Mouse (Mus musculus) forebrain, postnatal 0 days (tissue): Measurements from ENCODE around the gene Bace1. TPM values are rescaled to one million over a fixed set of nuclear protein-coding genes. Genes with fewer than 3 reads are reported as not detected.

Experiments
- ATAC-seq: fragments of 200-750 bp; cut with Nextera tagmentation; 2 replicates; pipeline ENCODE4 v1.8.0; 2017; ENCODE audit warnings: mild to moderate bottlenecking, moderate library complexity
- DNase-seq: peaks from one replicate; pipeline ENCODE4 v3.0.0-alpha.2; 2015
- H3K27ac ChIP-seq: fragments of 300-500 bp; sonication (generic); 2 replicates; pipeline ENCODE4 v1.5.1; 2014; ENCODE audit warnings: low read depth, mild to moderate bottlenecking, antibody characterized with exemption, low read length, moderate library complexity, mixed read lengths
- H3K27me3 ChIP-seq: fragments of 300-500 bp; sonication (generic); 2 replicates; pipeline ENCODE4 v1.6.1; 2014; ENCODE audit warnings: mild to moderate bottlenecking, low read length, mixed read lengths; ENCODE audit not compliant: insufficient read depth
- H3K36me3 ChIP-seq: fragments of 300-500 bp; sonication (generic); 2 replicates; pipeline ENCODE4 v1.6.1; 2014; ENCODE audit warnings: mild to moderate bottlenecking, moderate library complexity; ENCODE audit not compliant: insufficient read depth
- H3K4me1 ChIP-seq: fragments of 300-500 bp; sonication (generic); 2 replicates; pipeline ENCODE4 v1.6.1; 2014; ENCODE audit warnings: antibody characterized with exemption; ENCODE audit not compliant: insufficient read depth
- H3K4me2 ChIP-seq: fragments of 300-500 bp; sonication (generic); 2 replicates; pipeline ENCODE4 v1.6.1; 2014; ENCODE audit warnings: low read depth, mild to moderate bottlenecking, moderate library complexity
- H3K4me3 ChIP-seq: fragments of 300-500 bp; sonication (generic); 2 replicates; pipeline ENCODE4 v1.5.1; 2014; ENCODE audit warnings: low read depth, low read length, mixed read lengths
- H3K9ac ChIP-seq: fragments of 300-500 bp; sonication (generic); 2 replicates; pipeline ENCODE4 v1.6.1; 2014; ENCODE audit warnings: mild to moderate bottlenecking
- H3K9me3 ChIP-seq: fragments of 300-500 bp; sonication (generic); 2 replicates; pipeline ENCODE4 v1.6.1; 2016; ENCODE audit warnings: low read length
- CTCF ChIP-seq: sonication (generic); IDR thresholded peaks from 2 replicates; pipeline ENCODE4 v1.5.1; 2016; ENCODE audit warnings: antibody characterized with exemption, control low read depth, low read depth
- WGBS: fragments of 180-500 bp; shearing (Covaris S2); extraction: QIAGEN DNeasy Blood & Tissue Kit; methylation state at CpG from one replicate; pipeline ENCODE4 v1.1.7; 2014; 5-methylcytosine and 5-hydroxymethylcytosine counted together
- polyA plus RNA-seq: library from polyadenylated mRNA; unstranded; fragments of >200 nt; fragmentation: Nextera tagmentation; extraction: Ambion mirVana; gene quantifications from 2 replicates; pipeline ENCODE4 v1.2.1, GENCODE M21; 2015
- total RNA-seq: library from RNA; depleted of rRNA; stranded (reverse); fragments of >200 nt; gene quantifications from 2 replicates; pipeline ENCODE4 v1.2.3, GENCODE M21; 2014

Gene Bace1
- total and polyA plus RNA-seq, 2 experiments from 2014 or later: 39.1 to 48.5 TPM

GRCm38 (mm10) chr9:45851330-45851729 is 12.9 kb downstream of the Bace1 start:
- no peak overlapping the region for H3K4me2 ChIP-seq
- no peak for TF ChIP-seq CTCF
- no peak overlapping the region for H3K4me3 ChIP-seq
- no peaks in the 10 kb centered on the region for H3K27me3 ChIP-seq
- no peak overlapping the region for H3K9ac ChIP-seq
- 71% methylated on average over 5 of the region's 5 CpGs for WGBS
- ATAC-seq: no peak
- peaks cover 31% of the 10 kb centered on the region for H3K36me3 ChIP-seq
- no peaks in the 10 kb centered on the region for H3K9me3 ChIP-seq
- no peaks in the 10 kb centered on the region for H3K4me1 ChIP-seq
- H3K27ac ChIP-seq: no peak overlapping the region
- DNase-seq: no peak

DNA sequence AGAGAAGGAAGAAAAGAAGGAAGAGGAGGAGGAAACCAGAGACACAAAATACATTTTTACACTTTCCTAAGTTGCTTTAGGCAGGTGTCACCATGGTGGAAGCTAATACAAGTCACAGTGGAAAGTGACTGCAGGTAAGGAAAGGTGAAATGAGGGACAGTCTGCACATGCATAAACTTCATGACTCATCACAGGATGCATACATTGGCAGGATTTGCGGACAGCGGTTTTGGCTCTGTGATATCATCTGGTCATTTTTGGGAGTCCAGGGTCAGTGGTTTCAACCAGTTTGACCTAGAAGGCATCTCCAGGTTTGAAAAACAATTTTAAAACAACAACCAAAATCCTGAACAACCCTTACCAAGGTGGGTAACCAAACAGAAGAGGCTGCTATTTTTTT is 13.4 kb downstream of the Bace1 start:
- TF ChIP-seq CTCF: no peak
- Histone ChIP-seq H3K9ac (no peak overlapping the region), H3K27me3 (no peaks in the 10 kb centered on the region), H3K4me3 (no peak overlapping the region), H3K4me1 (no peaks in the 10 kb centered on the region), H3K9me3 (no peaks in the 10 kb centered on the region), H3K36me3 (peaks cover 31% of the 10 kb centered on the region), H3K4me2 (no peak overlapping the region), H3K27ac (no peak overlapping the region)
- no peak for DNase-seq
- 97% methylated on average over 2 of the region's 2 CpGs for WGBS
- ATAC-seq: no peak

DNA sequence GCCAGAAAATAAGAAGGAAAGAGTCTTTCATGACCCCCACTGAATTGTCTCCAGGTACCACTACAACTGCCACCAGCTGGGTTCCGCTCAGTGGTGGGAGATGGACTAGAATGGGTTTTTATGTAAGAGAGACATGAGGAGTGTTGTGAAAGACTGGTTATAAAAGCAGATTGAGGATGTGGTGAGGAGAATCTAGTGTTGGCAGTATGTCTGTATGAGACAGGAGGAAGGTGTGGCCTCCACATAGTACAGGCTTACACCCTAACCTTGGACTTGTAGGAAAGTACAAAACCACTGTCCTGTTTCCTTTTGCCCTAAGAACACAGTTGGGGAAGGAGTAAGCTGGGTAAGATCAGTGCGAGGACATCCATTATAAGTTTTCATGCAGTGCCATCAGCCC is 15.3 kb downstream of the Bace1 start:
- Histone ChIP-seq H3K9ac (no peak overlapping the region), H3K9me3 (no peaks in the 10 kb centered on the region), H3K36me3 (peaks cover 50% of the 10 kb centered on the region), H3K27me3 (no peaks in the 10 kb centered on the region), H3K27ac (no peak overlapping the region), H3K4me3 (no peak overlapping the region), H3K4me2 (no peak overlapping the region), H3K4me1 (no peaks in the 10 kb centered on the region)
- ATAC-seq (no peak), DNase-seq (no peak)
- WGBS: 98% methylated on average over 2 of the region's 2 CpGs
- no peak for TF ChIP-seq CTCF

- peaks cover 54% of the 10 kb centered on the region for H3K36me3 ChIP-seq
- no peaks in the 10 kb centered on the region for H3K4me1 ChIP-seq
- ATAC-seq: no peak
- no peak overlapping the region for H3K27ac ChIP-seq
- H3K9ac ChIP-seq: no peak overlapping the region
- no peak overlapping the region for H3K4me2 ChIP-seq
- no peak for TF ChIP-seq CTCF
- no peaks in the 10 kb centered on the region for H3K9me3 ChIP-seq
- no peaks in the 10 kb centered on the region for H3K27me3 ChIP-seq
- WGBS: 90% methylated on average over 1 of the region's 1 CpGs
- no peak overlapping the region for H3K4me3 ChIP-seq
- no peak for DNase-seq
These were observed 15.8 kb downstream of the Bace1 start for GRCm38 (mm10) chr9:45854136-45854535.

- 95% methylated on average over 10 of the region's 10 CpGs for WGBS
These were observed 21.0 kb downstream of the Bace1 start for GRCm38 (mm10) chr9:45859364-45859763.

DNA sequence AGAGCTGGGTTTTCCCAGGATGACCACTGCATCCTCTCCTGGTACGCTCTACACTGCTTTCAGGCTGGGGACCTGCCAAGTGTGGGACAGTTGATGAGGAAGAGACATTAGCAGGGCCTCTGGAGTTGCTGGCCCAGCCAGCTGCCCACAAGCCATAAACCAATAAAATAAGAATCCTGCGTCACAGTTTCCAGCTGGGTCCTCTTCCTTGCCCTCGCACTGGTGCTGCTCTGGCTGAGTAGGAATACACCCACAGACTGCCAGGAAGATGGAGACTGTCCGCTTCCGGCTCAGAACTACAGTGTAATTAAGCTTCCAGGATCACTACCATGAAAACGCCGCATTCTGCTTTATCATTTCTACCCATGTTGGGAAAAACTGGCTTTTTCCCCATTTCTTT is 23.4 kb downstream of the Bace1 start:
- DNase-seq (no peak), ATAC-seq (no peak)
- no peak overlapping the region for H3K27ac ChIP-seq
- H3K4me3 ChIP-seq: no peak overlapping the region
- no peaks in the 10 kb centered on the region for H3K4me1 ChIP-seq
- peaks cover 83% of the 10 kb centered on the region for H3K36me3 ChIP-seq
- 95% methylated on average over 7 of the region's 7 CpGs for WGBS
- no peak for TF ChIP-seq CTCF
- H3K9me3 ChIP-seq: no peaks in the 10 kb centered on the region
- H3K9ac ChIP-seq: no peak overlapping the region
- no peaks in the 10 kb centered on the region for H3K27me3 ChIP-seq
- no peak overlapping the region for H3K4me2 ChIP-seq

More at GRCm38 (mm10) chr9:45859364-45859763, 21.0 kb downstream of the Bace1 start:
- Histone ChIP-seq H3K9ac (no peak overlapping the region), H3K27ac (no peak overlapping the region), H3K4me1 (no peaks in the 10 kb centered on the region), H3K36me3 (peaks cover 85% of the 10 kb centered on the region), H3K4me2 (no peak overlapping the region), H3K9me3 (no peaks in the 10 kb centered on the region), H3K4me3 (no peak overlapping the region), H3K27me3 (no peaks in the 10 kb centered on the region)
- no peak for TF ChIP-seq CTCF
- ATAC-seq: no peak
- DNase-seq: no peak

DNA sequence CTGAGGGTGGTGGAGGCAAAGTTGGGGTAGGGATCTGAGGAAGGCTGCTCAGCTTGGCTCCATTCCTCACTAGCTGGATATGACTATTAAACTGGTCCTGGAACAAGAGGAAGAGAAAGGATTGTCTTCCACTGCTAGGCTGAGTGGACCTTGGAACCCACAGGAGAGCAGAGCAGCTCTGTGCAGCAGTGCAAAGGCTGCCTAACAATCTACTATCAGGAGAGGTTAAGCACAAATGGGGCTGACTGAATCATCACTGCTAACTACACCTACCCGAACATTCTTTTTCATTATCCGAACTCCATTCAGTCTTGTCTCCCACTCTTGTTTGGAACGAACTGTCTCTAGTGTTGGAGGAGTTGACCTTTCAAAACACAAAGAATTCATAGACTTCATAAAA is 30.8 kb downstream of the Bace1 start:
- Histone ChIP-seq H3K9ac (no peak overlapping the region), H3K27me3 (no peaks in the 10 kb centered on the region), H3K4me3 (no peak overlapping the region), H3K9me3 (no peaks in the 10 kb centered on the region), H3K4me1 (no peaks in the 10 kb centered on the region), H3K27ac (no peak overlapping the region), H3K4me2 (no peak overlapping the region), H3K36me3 (peaks cover 70% of the 10 kb centered on the region)
- TF ChIP-seq CTCF: no peak
- no peak for ATAC-seq
- WGBS: 93% methylated on average over 3 of the region's 3 CpGs
- DNase-seq: no peak

DNA sequence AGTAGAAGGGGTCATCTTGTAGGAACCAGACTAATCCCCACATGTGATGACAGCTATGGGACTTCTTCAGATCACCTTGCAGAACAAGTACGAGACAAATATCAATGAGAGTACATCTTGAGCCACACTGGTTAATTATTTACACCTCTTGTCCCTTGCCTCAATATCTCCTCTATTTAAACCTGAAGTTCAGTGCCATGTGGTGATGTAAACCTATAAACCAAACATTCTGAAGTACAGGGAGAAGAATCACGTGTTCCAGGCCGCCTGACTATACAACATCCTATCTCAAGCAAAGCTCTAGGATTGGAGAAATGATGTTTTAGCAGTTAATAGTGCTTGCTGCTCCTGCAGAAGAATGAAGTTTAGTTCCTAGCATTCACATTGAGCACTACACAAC is 31.9 kb downstream of the Bace1 start:
- H3K4me1 ChIP-seq: no peaks in the 10 kb centered on the region
- H3K4me2 ChIP-seq: no peak overlapping the region
- no peaks in the 10 kb centered on the region for H3K27me3 ChIP-seq
- H3K27ac ChIP-seq: no peak overlapping the region
- H3K4me3 ChIP-seq: no peak overlapping the region
- no peak overlapping the region for H3K9ac ChIP-seq
- H3K9me3 ChIP-seq: no peaks in the 10 kb centered on the region
- DNase-seq (no peak), ATAC-seq (no peak)
- WGBS: 94% methylated on average over 3 of the region's 3 CpGs
- peaks cover 69% of the 10 kb centered on the region for H3K36me3 ChIP-seq
- no peak for TF ChIP-seq CTCF
